Mouse (Mus musculus) spleen, embryonic (tissue): ENCODE data around the gene Fmnl3.

Experiments
- CTCF ChIA-PET: fragments of 350-600 bp; sonication (Branson Sonifier 250); formaldehyde crosslinking; loops from one replicate; lab custom pipeline; 2022; lab: Charles Lee

The Fmnl3 gene

DNA sequence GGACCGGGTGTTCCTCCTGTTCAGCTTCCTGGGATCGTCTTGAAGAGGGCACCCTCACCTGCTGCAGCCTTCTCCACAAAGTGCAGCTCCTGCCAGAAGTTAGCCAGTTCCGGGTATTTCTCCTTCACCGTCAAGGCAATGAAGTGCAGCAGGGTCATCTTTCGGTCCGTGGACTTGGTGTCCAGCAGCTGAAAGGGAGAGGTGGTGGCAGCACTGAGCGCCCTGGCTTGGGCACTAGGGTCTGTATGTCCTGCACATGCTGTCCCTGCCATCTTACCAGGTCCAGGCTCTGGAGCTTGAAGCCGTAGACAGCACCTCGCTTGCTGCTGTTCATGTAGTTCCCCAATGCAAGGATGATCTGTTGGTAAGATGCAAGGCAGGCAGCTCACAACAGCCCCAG is 49.3 kb downstream of the Fmnl3 start:
- CTCF ChIA-PET = no interaction called here

GRCm38 (mm10) chr15:99320168-99320674 is 50.1 kb downstream of the Fmnl3 start:
- CTCF ChIA-PET = interaction anchor here (0.5 to 0.6 kb wide), 2 partner anchors 371 to 1315 kb away, joined by 3 to 15 read pairs; no protein-coding TSS in a partner anchor

DNA sequence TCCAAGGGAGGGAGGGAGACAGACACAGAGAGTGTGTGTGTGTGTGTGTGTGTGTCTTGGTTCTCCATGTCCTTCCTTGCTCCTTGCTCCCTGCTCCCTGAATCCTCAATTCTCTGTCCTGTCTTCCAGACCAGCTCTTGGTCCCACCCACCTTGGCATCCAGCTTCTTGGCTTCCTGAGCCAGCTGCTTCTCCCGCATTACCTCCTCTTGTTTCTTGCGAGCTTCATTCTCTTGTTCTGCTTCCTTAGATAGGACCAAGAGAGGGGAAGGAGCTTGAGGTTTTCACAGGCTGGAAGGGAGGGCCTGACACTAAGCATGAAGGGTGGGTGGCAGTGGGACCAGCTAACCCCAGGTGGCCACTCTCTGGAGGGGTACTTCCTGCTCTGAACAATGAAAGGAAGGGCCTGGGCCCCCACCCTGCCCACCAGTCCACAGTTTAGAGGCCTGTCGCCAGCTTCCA is 50.8 kb downstream of the Fmnl3 start:
- CTCF ChIA-PET = interaction anchor here (0.6 to 1.6 kb wide), 5 partner anchors 30 to 372 kb away, joined by 4 to 15 read pairs (median 6); no protein-coding TSS in a partner anchor

DNA sequence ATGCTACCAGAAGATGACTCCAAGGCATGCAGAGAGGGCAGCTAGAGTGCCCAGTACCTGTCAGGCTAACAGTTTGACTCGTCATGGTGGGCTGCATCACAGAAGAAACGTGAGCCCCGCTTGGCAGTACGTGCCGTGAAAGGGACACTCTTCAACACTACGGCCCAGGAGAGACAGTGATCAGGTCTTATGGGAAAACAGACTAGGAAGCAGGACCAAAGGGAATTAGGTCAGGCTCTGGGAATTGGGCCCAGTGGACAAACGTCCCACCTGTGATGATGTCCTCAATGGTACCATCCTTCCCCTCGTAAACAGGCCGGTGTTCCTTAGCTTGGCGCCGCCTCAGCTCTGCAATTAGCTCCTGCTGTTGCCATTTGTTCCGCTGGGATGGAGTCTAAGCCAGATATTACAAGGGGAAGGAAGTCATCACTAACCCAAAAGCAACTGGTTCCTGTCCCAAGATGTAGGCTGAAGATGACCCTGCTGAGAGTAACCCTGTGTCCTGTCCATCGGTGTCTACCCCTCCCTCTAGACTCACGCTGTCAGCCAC is 51.3 kb downstream of the Fmnl3 start:
- CTCF ChIA-PET = interaction anchor here (0.6 to 1.6 kb wide), 4 partner anchors 31 to 79 kb away, joined by 4 to 6 read pairs (median 5); no protein-coding TSS in a partner anchor

DNA sequence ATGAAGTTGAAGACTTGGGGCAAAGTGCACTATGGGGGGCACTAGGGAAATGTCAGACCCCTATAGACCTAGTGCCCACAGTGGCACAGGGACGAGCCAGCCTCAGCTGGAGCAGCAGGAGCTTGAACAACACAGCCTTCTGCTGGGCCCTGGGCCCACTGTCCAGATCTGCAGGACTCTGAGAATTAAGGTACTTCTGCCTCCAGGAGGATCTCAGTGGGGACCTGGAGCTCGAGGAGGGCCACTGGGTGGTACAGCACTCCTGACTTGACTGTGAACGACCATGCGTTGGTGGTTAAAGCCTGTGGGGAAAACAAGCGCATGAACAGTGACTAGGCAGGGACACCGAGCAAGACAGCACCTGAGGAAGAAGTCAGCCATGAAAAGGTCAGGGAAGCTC is 52.2 kb downstream of the Fmnl3 start:
- CTCF ChIA-PET = interaction anchor here (1.4 to 1.6 kb wide), 2 partner anchors 12 to 60 kb away, joined by 4 read pairs; no protein-coding TSS in a partner anchor

GRCm38 (mm10) chr15:99317267-99317651 is 53.0 kb downstream of the Fmnl3 start:
- CTCF ChIA-PET = interaction anchor here (1.4 kb wide), 2 partner anchors 12 to 53 kb away, joined by 3 to 4 read pairs; partner anchors contain the start of gene Fmnl3

GRCm38 (mm10) chr15:99316314-99317266 is 53.7 kb downstream of the Fmnl3 start:
- CTCF ChIA-PET = interaction anchor here (0.9 to 1.4 kb wide), 3 partner anchors 13 to 99 kb away, joined by 3 to 4 read pairs (median 3); partner anchors contain the start of gene Fmnl3

DNA sequence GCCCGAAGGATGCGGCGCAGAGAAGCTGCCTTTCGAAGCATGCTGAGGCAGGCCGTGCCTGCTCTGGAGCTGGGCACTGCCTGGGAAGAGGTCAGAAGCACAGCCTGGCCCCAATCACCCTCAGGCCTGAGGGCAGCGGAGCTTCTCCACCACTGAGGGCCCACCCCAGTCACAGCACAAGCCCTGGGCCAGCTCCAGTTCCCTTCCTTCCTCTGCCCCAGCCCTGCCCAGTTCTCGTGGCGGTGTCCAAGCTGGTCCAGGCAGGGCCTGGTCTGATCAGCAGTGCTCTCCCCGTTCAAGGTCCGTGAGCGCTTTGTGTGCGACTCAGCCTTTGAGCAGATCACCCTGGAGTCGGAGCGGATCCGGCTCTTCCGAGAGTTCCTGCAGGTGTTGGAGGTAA is 55.4 kb downstream of the Fmnl3 start:
- CTCF ChIA-PET = no interaction called here

DNA sequence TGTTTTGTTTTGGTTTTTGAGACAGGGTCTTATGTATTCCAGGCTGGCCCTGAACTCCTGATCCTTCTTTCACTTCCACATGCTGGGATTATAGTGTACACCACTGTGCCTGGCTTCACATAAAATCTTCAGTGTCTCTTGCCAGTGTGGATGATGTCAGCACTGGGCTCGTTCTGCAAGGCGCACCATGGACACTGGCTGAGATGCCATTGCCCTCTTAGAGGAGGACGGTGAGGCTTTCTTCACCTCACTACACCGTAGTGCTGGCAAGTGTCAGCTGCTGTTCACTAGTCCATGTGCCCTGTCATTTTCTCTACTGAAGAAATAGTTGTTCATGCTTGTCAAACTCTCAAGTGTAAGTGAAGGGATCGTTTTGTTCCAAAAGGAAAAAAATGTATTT is 59.7 kb downstream of the Fmnl3 start:
- CTCF ChIA-PET = no interaction called here

GRCm38 (mm10) chr15:99309549-99309948 is 60.7 kb downstream of the Fmnl3 start:
- CTCF ChIA-PET = no interaction called here

- CTCF ChIA-PET = no interaction called here
Measured at GRCm38 (mm10) chr15:99307476-99307875, 62.8 kb downstream of the Fmnl3 start.

- CTCF ChIA-PET = no interaction called here
Measured at GRCm38 (mm10) chr15:99296213-99296612, 74.1 kb downstream of the Fmnl3 start.

- CTCF ChIA-PET = interaction anchor here (0.5 kb wide), 1 partner anchor 90 kb away, joined by 3 read pairs; no protein-coding TSS in a partner anchor
Measured at GRCm38 (mm10) chr15:99295484-99295981, 74.7 kb downstream of the Fmnl3 start, which contains the start of gene Fam186b. TSS of gene Fam186b (minus strand) at chr15:99295888.

GRCm38 (mm10) chr15:99294813-99295374 is 75.4 kb downstream of the Fmnl3 start, which contains the start of gene Prpf40b:
TSS of gene Prpf40b (plus strand) at chr15:99295087.
- CTCF ChIA-PET = interaction anchor here (0.5 kb wide), 2 partner anchors 33 to 91 kb away, joined by 3 to 8 read pairs; no protein-coding TSS in a partner anchor

DNA sequence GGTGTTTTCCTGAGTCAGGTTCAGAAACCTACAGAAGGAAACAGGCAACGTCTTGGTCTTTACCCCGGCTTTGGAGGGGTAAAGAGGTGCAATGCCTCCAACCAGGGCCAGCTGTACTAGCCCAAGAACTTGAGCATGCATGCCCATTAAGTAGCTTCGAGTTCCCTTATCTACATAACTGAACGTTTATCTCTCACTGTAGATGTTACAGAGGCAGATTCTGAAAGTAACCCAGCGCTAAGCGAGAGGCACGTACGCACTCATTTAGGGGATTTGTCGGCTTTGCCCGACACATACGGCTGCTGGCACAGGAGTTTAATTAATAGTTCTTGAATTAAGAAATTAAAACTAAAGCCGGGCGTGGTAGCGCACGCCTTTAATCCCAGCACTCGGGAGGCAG is 76.0 kb downstream of the Fmnl3 start:
- CTCF ChIA-PET = interaction anchor here (0.5 kb wide), 1 partner anchor 33 kb away, joined by 8 read pairs; no protein-coding TSS in a partner anchor

DNA sequence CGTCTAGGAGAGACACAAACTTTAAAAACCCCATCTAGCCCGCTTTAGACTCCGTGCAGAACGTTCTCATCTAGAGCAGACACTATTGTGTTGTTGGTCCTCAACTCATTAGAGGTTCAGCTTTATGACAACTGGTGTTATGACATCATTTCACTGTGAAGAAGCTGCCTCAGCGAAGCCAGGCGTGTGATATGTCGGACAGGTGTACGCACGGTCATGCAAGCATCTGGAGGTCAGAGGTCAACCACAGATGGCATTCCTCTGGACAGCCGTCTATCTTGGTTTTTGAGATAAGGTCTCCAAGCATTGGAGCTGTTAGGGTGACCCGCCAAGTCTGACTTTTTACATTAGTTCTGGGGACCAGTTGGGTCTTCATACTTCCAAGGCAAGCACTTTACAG is 79.7 kb downstream of the Fmnl3 start:
- CTCF ChIA-PET = interaction anchor here (1.2 kb wide), 1 partner anchor 126 kb away, joined by 4 read pairs; no protein-coding TSS in a partner anchor

- CTCF ChIA-PET = no interaction called here
Measured at GRCm38 (mm10) chr15:99285189-99285535, 85.1 kb downstream of the Fmnl3 start.

- CTCF ChIA-PET = no interaction called here
Measured at GRCm38 (mm10) chr15:99284527-99285188, 85.6 kb downstream of the Fmnl3 start.

- CTCF ChIA-PET = no interaction called here
Measured at GRCm38 (mm10) chr15:99283456-99283855, 86.8 kb downstream of the Fmnl3 start.

- CTCF ChIA-PET = no interaction called here
Measured at GRCm38 (mm10) chr15:99278271-99278670, 92.0 kb downstream of the Fmnl3 start.
